In genomic region chr9:83276291-83276690, GRCm38 (mm10) we compare ENCODE assay signal across 29 mouse cellular contexts.
"Had no signal": no experiment of that assay in that cellular context is flagged by ENCODE, and none has a peak within 500 bp of the region (broad histone marks: within the 10 kb centered on the region; RNA-seq: fewer than 3 reads in every experiment).

No protein-coding gene starts in this region.

- H3K4me3 ChIP-seq: embryonic facial prominence, embryonic 10.5 days; embryonic facial prominence, embryonic 12.5 days; embryonic facial prominence, embryonic 13.5 days; embryonic facial prominence, embryonic 15.5 days; erythroblast, embryonic 14.5 days; forebrain, embryonic 10.5 days; forebrain, embryonic 12.5 days; forebrain, embryonic 13.5 days; forebrain, embryonic 15.5 days; gastrocnemius, adult 2 months; heart, adult 2 months had no signal

- ATAC-seq: forebrain, embryonic 13.5 days; forebrain, embryonic 14.5 days; forebrain, embryonic 15.5 days; forebrain, embryonic 16.5 days; forebrain, postnatal 0 days had no signal

- H3K36me3 ChIP-seq: embryonic facial prominence, embryonic 10.5 days; embryonic facial prominence, embryonic 12.5 days; embryonic facial prominence, embryonic 13.5 days; embryonic facial prominence, embryonic 15.5 days; forebrain, embryonic 10.5 days; forebrain, embryonic 12.5 days; forebrain, embryonic 15.5 days had no signal

- H3K9me3 ChIP-seq: embryonic facial prominence, embryonic 10.5 days; embryonic facial prominence, embryonic 12.5 days; embryonic facial prominence, embryonic 13.5 days; embryonic facial prominence, embryonic 15.5 days; forebrain, embryonic 10.5 days; forebrain, embryonic 12.5 days; forebrain, embryonic 13.5 days; forebrain, embryonic 15.5 days had no signal

- H3K27me3 ChIP-seq: embryonic facial prominence, embryonic 12.5 days; embryonic facial prominence, embryonic 13.5 days; embryonic facial prominence, embryonic 15.5 days; forebrain, embryonic 12.5 days; forebrain, embryonic 13.5 days; forebrain, embryonic 15.5 days had no signal

- H3K9ac ChIP-seq: embryonic facial prominence, embryonic 12.5 days; embryonic facial prominence, embryonic 13.5 days; embryonic facial prominence, embryonic 15.5 days; forebrain, embryonic 12.5 days; forebrain, embryonic 13.5 days; forebrain, embryonic 15.5 days; forebrain, postnatal 0 days had no signal

- H3K27ac ChIP-seq: embryonic facial prominence, embryonic 10.5 days; embryonic facial prominence, embryonic 12.5 days; embryonic facial prominence, embryonic 13.5 days; embryonic facial prominence, embryonic 15.5 days; forebrain, embryonic 10.5 days; forebrain, embryonic 12.5 days; forebrain, embryonic 13.5 days; forebrain, embryonic 15.5 days; gastrocnemius, adult 2 months; heart, adult 2 months had no signal

- DNase-seq: cerebellum, adult 2 months; cerebellum, adult 8-10 months; cerebellum, adult 9-10 months; cerebellum, adult 9-11 months; cerebellum, postnatal 10 days; cerebellum, postnatal 14 days; cerebellum, postnatal 25 days; cerebellum, postnatal 36 days; embryo, embryonic 11 days; forebrain, postnatal 0 days; gastrocnemius, adult 2 months; gastrocnemius, postnatal 10 days; gastrocnemius, postnatal 14 days; gastrocnemius, postnatal 25 days; gastrocnemius, postnatal 36 days; heart, adult 11 months; heart, adult 18-20 months; heart, adult 2 months had no signal

- H3K4me1 ChIP-seq: embryonic facial prominence, embryonic 12.5 days; embryonic facial prominence, embryonic 13.5 days; embryonic facial prominence, embryonic 15.5 days; forebrain, embryonic 10.5 days; forebrain, embryonic 12.5 days; forebrain, embryonic 13.5 days; forebrain, embryonic 15.5 days had no signal

- H3K4me2 ChIP-seq: embryonic facial prominence, embryonic 12.5 days; embryonic facial prominence, embryonic 13.5 days; embryonic facial prominence, embryonic 15.5 days; forebrain, embryonic 12.5 days; forebrain, embryonic 13.5 days; forebrain, embryonic 15.5 days had no signal
